Mouse (Mus musculus) adrenal gland, adult 2 months (tissue): ENCODE measurements around the gene Ddrgk1. TPM values are rescaled to one million over a fixed set of nuclear protein-coding genes. Genes with fewer than 3 reads are reported as not detected.

Experiments used
- polyA plus RNA-seq: library from polyadenylated mRNA; depleted of rRNA; stranded (reverse); fragments of >200 nt; gene quantifications from 2 replicates; pipeline ENCODE4 v1.2.3, GENCODE M21; 2012; rRNA removed
- total RNA-seq, 2 experiments: library from RNA; stranded (reverse); gene quantifications; 2 replicates each; pipeline ENCODE4 v1.2.3; 2021

Ddrgk1 gene
- total and polyA plus RNA-seq, 3 experiments = 184 to 213 (median 209) TPM

Other genes with a start within 250 kb of the Ddrgk1 start
- 10 to 100 TPM; 55.4 to 57.0 TPM for gene Vps16, start 240.3 kb downstream of the Ddrgk1 start, total RNA-seq
- gene Vps16, start 240.3 kb downstream of the Ddrgk1 start, polyA plus RNA-seq = 44.8 and 44.9 TPM in 2 replicates
- gene Pced1a, start 240.0 kb downstream of the Ddrgk1 start, total RNA-seq = 10 to 100 TPM; 15.4 to 17.2 TPM
- gene Pced1a, start 240.0 kb downstream of the Ddrgk1 start, polyA plus RNA-seq = 40.8 and 43.3 TPM in 2 replicates
- gene Ptpra, start 214.4 kb downstream of the Ddrgk1 start, total RNA-seq = 100 to 1,000 TPM; 125 to 145 TPM
- gene Ptpra, start 214.4 kb downstream of the Ddrgk1 start, polyA plus RNA-seq = 80.0 and 113 TPM in 2 replicates
- gene Mrps26, start 100.9 kb downstream of the Ddrgk1 start, total RNA-seq = 10 to 100 TPM; 51.8 to 67.1 TPM
- 148 and 163 TPM in 2 replicates for gene Mrps26, start 100.9 kb downstream of the Ddrgk1 start, polyA plus RNA-seq
- gene Oxt, start 88.5 kb downstream of the Ddrgk1 start, total RNA-seq = not detected
- not detected in 2 replicates for gene Oxt, start 88.5 kb downstream of the Ddrgk1 start, polyA plus RNA-seq
- not detected for gene Avp, start 82.1 kb downstream of the Ddrgk1 start, total RNA-seq
- not detected in 2 replicates for gene Avp, start 82.1 kb downstream of the Ddrgk1 start, polyA plus RNA-seq
- gene Fastkd5, start 34.6 kb downstream of the Ddrgk1 start, total RNA-seq = 10 to 100 TPM in 1 of 2 experiments, 1 to 10 TPM in 1; 10.0 to 16.1 TPM
- 0.40 and 0.52 TPM in 2 replicates for gene Fastkd5, start 34.6 kb downstream of the Ddrgk1 start, polyA plus RNA-seq
- 1 to 10 TPM; 6.4 to 7.1 TPM for gene Ubox5, start 34.6 kb downstream of the Ddrgk1 start, total RNA-seq
- 5.8 and 6.3 TPM in 2 replicates for gene Ubox5, start 34.6 kb downstream of the Ddrgk1 start, polyA plus RNA-seq
- 10 to 100 TPM; 14.3 to 21.4 TPM for gene Lzts3, start 21.9 kb downstream of the Ddrgk1 start, total RNA-seq
- 17.7 and 21.0 TPM in 2 replicates for gene Lzts3, start 21.9 kb downstream of the Ddrgk1 start, polyA plus RNA-seq
- gene Itpa, start 3.0 kb upstream of the Ddrgk1 start, total RNA-seq = 10 to 100 TPM; 19.5 to 29.6 TPM
- gene Itpa, start 3.0 kb upstream of the Ddrgk1 start, polyA plus RNA-seq = 28.6 and 29.3 TPM in 2 replicates
- 1 to 10 TPM; 3.5 to 4.1 TPM for gene Slc4a11, start 32.9 kb upstream of the Ddrgk1 start, total RNA-seq
- gene Slc4a11, start 32.9 kb upstream of the Ddrgk1 start, polyA plus RNA-seq = 4.0 and 4.8 TPM in 2 replicates
- gene 4930402H24Rik, start 241.7 kb upstream of the Ddrgk1 start, total RNA-seq = 10 to 100 TPM; 36.9 to 43.5 TPM
- 31.1 and 40.0 TPM in 2 replicates for gene 4930402H24Rik, start 241.7 kb upstream of the Ddrgk1 start, polyA plus RNA-seq
- 10 to 100 TPM; 27.3 to 31.5 TPM for gene Atrn, start 241.8 kb upstream of the Ddrgk1 start, total RNA-seq
- gene Atrn, start 241.8 kb upstream of the Ddrgk1 start, polyA plus RNA-seq = 9.8 and 10.3 TPM in 2 replicates